Mouse (Mus musculus) thymus, adult 2 months (tissue): Measurements from ENCODE around the gene Tulp2. TPM values are rescaled to one million over a fixed set of nuclear protein-coding genes. Genes with fewer than 3 reads are reported as not detected.
"Not testable (repeated sequence)": the region's sequence is repeated elsewhere in the genome, so short reads cannot be mapped to it uniquely, and the experiment has no call there.

Experiments used
- DNase-seq: peaks from one replicate; pipeline ENCODE4 v3.0.0; 2021
- H3K27ac ChIP-seq: fragments of 200-500 bp; 2 replicates; pipeline ENCODE4 v1.5.1; 2012; ENCODE audit warnings: low read length, control low read depth; ENCODE audit not compliant: control insufficient read depth, insufficient read depth
- H3K27me3 ChIP-seq: fragments of 200-500 bp; 2 replicates; pipeline ENCODE4 v1.6.1; 2012; ENCODE audit warnings: mild to moderate bottlenecking, low read length, moderate library complexity, mixed read lengths; ENCODE audit not compliant: control insufficient read depth, insufficient read depth
- H3K36me3 ChIP-seq: fragments of 200-500 bp; 2 replicates; pipeline ENCODE4 v1.6.1; 2012; ENCODE audit warnings: mild to moderate bottlenecking, low read length, moderate library complexity; ENCODE audit not compliant: control insufficient read depth, insufficient read depth
- H3K4me1 ChIP-seq: fragments of 200-500 bp; replicated peaks from 2 replicates; pipeline ENCODE4 v1.6.1; 2012; ENCODE audit warnings: low read length; ENCODE audit not compliant: control insufficient read depth, insufficient read depth
- H3K4me3 ChIP-seq: fragments of 200-500 bp; 2 replicates; pipeline ENCODE4 v1.5.1; 2012; ENCODE audit warnings: mild to moderate bottlenecking, low read length, control low read depth, moderate library complexity; ENCODE audit not compliant: control insufficient read depth, insufficient read depth
- CTCF ChIP-seq: fragments of 200-500 bp; IDR thresholded peaks from 2 replicates; pipeline ENCODE4 v1.5.1; 2012; ENCODE audit warnings: mild to moderate bottlenecking, control low read depth, low read length, moderate library complexity, borderline replicate concordance; ENCODE audit not compliant: control insufficient read depth, poor library complexity, insufficient read depth; ENCODE audit errors: extremely low read depth
- POLR2A ChIP-seq: fragments of 200-500 bp; IDR thresholded peaks from 2 replicates; pipeline ENCODE4 v1.6.1; 2012; ENCODE audit warnings: mild to moderate bottlenecking, low read length, control low read depth, moderate library complexity; ENCODE audit not compliant: control insufficient read depth, poor library complexity, insufficient read depth; ENCODE audit errors: extremely low read depth
- WGBS: fragments of 180-500 bp; shearing (Covaris S2); methylation state at CpG from one replicate; pipeline ENCODE4 v1.1.7; 2018; 5-methylcytosine and 5-hydroxymethylcytosine counted together
- polyA plus RNA-seq: library from polyadenylated mRNA; depleted of rRNA; stranded (reverse); fragments of >200 nt; gene quantifications from 2 replicates; pipeline ENCODE4 v1.2.3, GENCODE M21; 2012

Tulp2 gene
- polyA plus RNA-seq, 1 experiment: 3.0 TPM

- DNase-seq: no peak
- 15% methylated on average over 19 of the region's 19 CpGs for WGBS
- H3K36me3 ChIP-seq: no peaks in the 10 kb centered on the region
- peaks cover 6% of the 10 kb centered on the region for H3K4me1 ChIP-seq
- H3K4me3 ChIP-seq: peak overlapping the region; percentile 91
- no peaks in the 10 kb centered on the region for H3K27me3 ChIP-seq
- TF ChIP-seq POLR2A: 0 out of 2 replicates have a peak, but pooled peaks have one; percentile 7
- TF ChIP-seq CTCF: no peak
- H3K27ac ChIP-seq: no peak overlapping the region
Observed at GRCm38 (mm10) chr7:45509181-45509882, 27.7 kb downstream of the Tulp2 start.

GRCm38 (mm10) chr7:45509912-45510787 is 28.5 kb downstream of the Tulp2 start, which contains the start of gene Nucb1:
Gene Nucb1, minus strand, starts transcription at chr7:45510406.
- 0 out of 2 replicates have a peak, but pooled peaks have one; percentile 39 for TF ChIP-seq CTCF
- TF ChIP-seq POLR2A: no peak; the same call in 1 of the 2 replicates
- peak within 1 kb of the TSS; percentile 77; the same call in 1 of the 2 replicates for H3K27ac ChIP-seq
- H3K36me3 ChIP-seq: no peaks in the 10 kb centered on the region
- 0% methylated on average over 44 of the region's 44 CpGs for WGBS
- peaks cover 6% of the 10 kb centered on the region for H3K4me1 ChIP-seq
- peak within 1 kb of the TSS; percentile 91 for H3K4me3 ChIP-seq
- DNase-seq: peak; percentile 94
- no peaks in the 10 kb centered on the region for H3K27me3 ChIP-seq

- DNase-seq: no peak
- WGBS: 92% methylated on average over 7 of the region's 7 CpGs
- Histone ChIP-seq H3K27ac (no peak overlapping the region), H3K36me3 (no peaks in the 10 kb centered on the region), H3K27me3 (no peaks in the 10 kb centered on the region), H3K4me3 (no peak overlapping the region), H3K4me1 (peaks cover 4% of the 10 kb centered on the region)
- TF ChIP-seq CTCF (no peak), POLR2A (no peak)
Observed at GRCm38 (mm10) chr7:45514411-45514810, 32.7 kb downstream of the Tulp2 start.

GRCm38 (mm10) chr7:45515436-45515835 is 33.8 kb downstream of the Tulp2 start:
- DNase-seq: no peak
- Histone ChIP-seq H3K4me1 (peaks cover 5% of the 10 kb centered on the region), H3K4me3 (no peak overlapping the region)

GRCm38 (mm10) chr7:45516846-45517245 is 35.2 kb downstream of the Tulp2 start:
- DNase-seq, H3K4me1 ChIP-seq, H3K27me3 ChIP-seq, H3K36me3 ChIP-seq, H3K4me3 ChIP-seq, H3K27ac ChIP-seq: not testable (repeated sequence)
- 76% methylated on average over 5 of the region's 5 CpGs for WGBS

More at GRCm38 (mm10) chr7:45515436-45515835, 33.8 kb downstream of the Tulp2 start:
- Histone ChIP-seq H3K27me3 (no peaks in the 10 kb centered on the region), H3K27ac (no peak overlapping the region), H3K36me3 (no peaks in the 10 kb centered on the region)
- 66% methylated on average over 16 of the region's 16 CpGs for WGBS
- TF ChIP-seq CTCF (no peak), POLR2A (no peak)

GRCm38 (mm10) chr7:45518618-45519017 is 36.9 kb downstream of the Tulp2 start:
- Histone ChIP-seq H3K36me3 (no peaks in the 10 kb centered on the region), H3K27me3 (no peaks in the 10 kb centered on the region), H3K4me3 (no peak overlapping the region), H3K27ac (no peak overlapping the region), H3K4me1 (peaks cover 8% of the 10 kb centered on the region)
- no peak for DNase-seq
- TF ChIP-seq POLR2A: no peak
- TF ChIP-seq CTCF: no peak
- 95% methylated on average over 16 of the region's 16 CpGs for WGBS
